Mouse (Mus musculus) regulatory T cell (primary cell): ENCODE results near the gene Srcin1.

ENCODE experiments used
- in situ Hi-C: fragments of 300-600 bp; cut with MboI, MseI; formaldehyde crosslinking; loops from one replicate; pipeline ENCODE4 v1.15.1; 2025; ENCODE audit warnings: high pct_unique_total_duplicates

The Srcin1 gene

GRCm38 (mm10) chr11:97579088-97579857 is 3.3 kb upstream of the Srcin1 start:
- in situ Hi-C loops = loop anchor here (10.0 kb wide), 1 partner anchor 486 kb away; no protein-coding TSS in a partner anchor

- in situ Hi-C loops = loop anchor here (10.0 kb wide), 1 partner anchor 487 kb away; no protein-coding TSS in a partner anchor
Observed at GRCm38 (mm10) chr11:97578286-97578685, 2.3 kb upstream of the Srcin1 start.

- in situ Hi-C loops = loop anchor here (10.0 kb wide), 1 partner anchor 489 kb away; no protein-coding TSS in a partner anchor
Observed at GRCm38 (mm10) chr11:97575638-97576037, 348 bp downstream of the Srcin1 start.

GRCm38 (mm10) chr11:97575075-97575474 is 911 bp downstream of the Srcin1 start:
- in situ Hi-C loops = loop anchor here (10.0 kb wide), 1 partner anchor 490 kb away; no protein-coding TSS in a partner anchor

- in situ Hi-C loops = loop anchor here (10.0 kb wide), 1 partner anchor 490 kb away; no protein-coding TSS in a partner anchor
Observed at GRCm38 (mm10) chr11:97574551-97575051, 1.4 kb downstream of the Srcin1 start.

GRCm38 (mm10) chr11:97573891-97574550 is 2.0 kb downstream of the Srcin1 start:
- in situ Hi-C loops = loop anchor here (10.0 kb wide), 1 partner anchor 491 kb away; no protein-coding TSS in a partner anchor

- in situ Hi-C loops = loop anchor here (10.0 kb wide), 1 partner anchor 492 kb away; no protein-coding TSS in a partner anchor
Observed at GRCm38 (mm10) chr11:97572895-97573480, 3.0 kb downstream of the Srcin1 start.

- in situ Hi-C loops = loop anchor here (10.0 kb wide), 1 partner anchor 493 kb away; no protein-coding TSS in a partner anchor
Observed at GRCm38 (mm10) chr11:97572089-97572345, 4.0 kb downstream of the Srcin1 start.

- in situ Hi-C loops = loop anchor here (10.0 kb wide), 1 partner anchor 493 kb away; no protein-coding TSS in a partner anchor
Observed at GRCm38 (mm10) chr11:97571266-97572088, 4.5 kb downstream of the Srcin1 start.

- in situ Hi-C loops = loop anchor here (10.0 kb wide), 1 partner anchor 494 kb away; no protein-coding TSS in a partner anchor
Observed at GRCm38 (mm10) chr11:97570493-97571137, 5.4 kb downstream of the Srcin1 start.

GRCm38 (mm10) chr11:97569806-97570205 is 6.2 kb downstream of the Srcin1 start:
- in situ Hi-C loops = loop anchor here (10.0 kb wide), 1 partner anchor 495 kb away; no protein-coding TSS in a partner anchor

GRCm38 (mm10) chr11:97569301-97569724 is 6.7 kb downstream of the Srcin1 start:
- in situ Hi-C loops = no loop called here

GRCm38 (mm10) chr11:97568729-97569128 is 7.3 kb downstream of the Srcin1 start:
- in situ Hi-C loops = no loop called here

- in situ Hi-C loops = no loop called here
Observed at GRCm38 (mm10) chr11:97567480-97567879, 8.5 kb downstream of the Srcin1 start.

- in situ Hi-C loops = no loop called here
Observed at GRCm38 (mm10) chr11:97566551-97566950, 9.4 kb downstream of the Srcin1 start.

- in situ Hi-C loops = no loop called here
Observed at GRCm38 (mm10) chr11:97563730-97564129, 12.3 kb downstream of the Srcin1 start.

- in situ Hi-C loops = no loop called here
Observed at GRCm38 (mm10) chr11:97562536-97562935, 13.4 kb downstream of the Srcin1 start.

GRCm38 (mm10) chr11:97560210-97560963 is 15.6 kb downstream of the Srcin1 start:
- in situ Hi-C loops = no loop called here

GRCm38 (mm10) chr11:97559549-97559948 is 16.4 kb downstream of the Srcin1 start:
- in situ Hi-C loops = no loop called here

- in situ Hi-C loops = no loop called here
Observed at GRCm38 (mm10) chr11:97557885-97558284, 18.1 kb downstream of the Srcin1 start.
